Mouse (Mus musculus): ENCODE data around the gene Spata13.

DNA sequence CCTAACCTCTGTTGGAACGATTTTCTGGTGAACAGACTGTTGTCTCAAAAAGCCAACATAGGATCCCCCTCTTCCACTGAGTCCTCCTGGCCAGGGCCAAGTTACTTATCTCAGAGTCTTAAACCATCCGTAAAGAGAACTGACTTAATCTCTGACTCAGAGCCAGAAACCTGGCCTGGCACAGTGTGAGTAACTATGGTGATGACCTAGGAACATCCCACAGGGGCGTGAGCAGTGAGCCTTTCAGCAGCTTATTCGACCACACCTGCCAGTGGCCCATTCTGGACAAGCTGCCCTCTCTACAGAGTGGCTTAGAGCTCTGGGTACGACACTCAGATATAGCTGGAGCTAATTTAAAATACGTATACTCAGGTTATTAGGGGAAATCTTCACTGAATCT is 92.3 kb downstream of the Spata13 start:
- TF ChIP-seq MAX (IDR thresholded peaks at IDR 0.05; ENCODE audit: low read depth) (no peak), POLR2AphosphoS2 (IDR thresholded peaks at IDR 0.05; ENCODE audit: insufficient read length, low read depth) (no peak), USF1 (IDR thresholded peaks at IDR 0.05; ENCODE audit: low read depth) (no peak)
